Mouse (Mus musculus): ENCODE data around the gene Nyap1.

DNA sequence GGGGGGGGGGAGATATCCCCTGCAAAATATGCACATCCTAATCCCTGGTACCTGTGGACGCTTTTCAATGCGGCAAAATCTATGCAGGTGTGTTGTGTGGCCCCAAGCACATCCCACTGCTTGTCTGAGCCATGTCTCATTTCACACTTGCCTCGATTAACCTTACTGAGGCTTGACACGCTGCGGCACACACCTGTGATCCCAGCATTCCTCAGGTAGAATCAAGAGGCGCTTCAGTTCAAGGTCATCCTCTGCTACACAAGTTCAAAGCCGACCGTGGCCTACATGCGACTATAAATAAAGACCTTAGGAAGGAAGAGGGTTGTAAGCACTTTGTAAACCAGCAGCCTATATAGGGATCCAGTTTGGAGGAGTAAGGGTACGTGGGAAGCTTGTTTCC is 641 bp upstream of the Nyap1 start:
- TF ChIP-seq CTCF (IDR thresholded peaks at IDR 0.05; ENCODE audit: borderline replicate concordance, insufficient read depth, low read length) (no peak), POLR2A (IDR thresholded peaks at IDR 0.05; ENCODE audit: low read depth, low read length) (no peak)
